Mouse (Mus musculus): Measurements from ENCODE around the gene Rho. TPM values are rescaled to one million over a fixed set of nuclear protein-coding genes. Genes with fewer than 3 reads are reported as not detected.

Rho gene
- total RNA-seq, 2 experiments from 2014 or later = not detected

- no peak for ATAC-seq (replicated peaks; ENCODE audit: poor library complexity, severe bottlenecking)
These were observed 40.7 kb downstream of the Rho start for GRCm38 (mm10) chr6:115972083-115972764.

DNA sequence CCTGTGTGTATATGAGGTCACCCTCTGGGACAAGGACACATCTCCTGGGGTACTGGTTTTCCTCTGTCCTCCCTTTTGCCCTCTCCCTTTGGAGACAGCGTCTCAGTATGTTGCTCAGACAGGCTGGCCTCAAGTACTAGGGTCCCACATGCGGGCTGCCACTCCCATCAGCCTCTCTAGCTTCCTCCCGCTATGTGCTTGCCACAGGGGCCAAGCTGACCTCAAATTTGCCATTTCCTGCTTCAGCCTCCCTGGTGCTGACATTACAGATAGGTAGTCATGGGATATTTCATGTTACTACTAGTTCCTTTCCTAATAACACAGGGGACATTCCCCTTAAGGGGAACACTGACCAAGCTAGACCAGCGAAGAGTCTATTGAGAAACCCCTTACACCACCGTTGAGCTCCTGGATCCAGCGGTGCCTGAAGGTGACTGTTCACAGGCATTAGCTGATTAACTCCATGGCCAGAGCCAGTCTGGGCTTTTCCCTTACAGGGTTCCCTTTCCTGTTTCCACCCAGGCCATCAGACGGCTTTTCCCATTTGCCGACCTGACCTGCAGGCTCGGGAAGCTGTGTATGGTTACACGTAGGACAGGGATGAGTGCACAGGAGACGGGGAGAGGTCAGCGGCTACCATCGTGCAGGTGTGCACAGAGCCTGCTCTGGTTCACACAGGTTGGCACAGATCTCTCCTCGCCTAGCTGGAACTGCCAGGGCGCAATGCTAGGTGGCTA is 41.8 kb downstream of the Rho start:
- ATAC-seq (replicated peaks; ENCODE audit: poor library complexity, severe bottlenecking) = peak; percentile 56

DNA sequence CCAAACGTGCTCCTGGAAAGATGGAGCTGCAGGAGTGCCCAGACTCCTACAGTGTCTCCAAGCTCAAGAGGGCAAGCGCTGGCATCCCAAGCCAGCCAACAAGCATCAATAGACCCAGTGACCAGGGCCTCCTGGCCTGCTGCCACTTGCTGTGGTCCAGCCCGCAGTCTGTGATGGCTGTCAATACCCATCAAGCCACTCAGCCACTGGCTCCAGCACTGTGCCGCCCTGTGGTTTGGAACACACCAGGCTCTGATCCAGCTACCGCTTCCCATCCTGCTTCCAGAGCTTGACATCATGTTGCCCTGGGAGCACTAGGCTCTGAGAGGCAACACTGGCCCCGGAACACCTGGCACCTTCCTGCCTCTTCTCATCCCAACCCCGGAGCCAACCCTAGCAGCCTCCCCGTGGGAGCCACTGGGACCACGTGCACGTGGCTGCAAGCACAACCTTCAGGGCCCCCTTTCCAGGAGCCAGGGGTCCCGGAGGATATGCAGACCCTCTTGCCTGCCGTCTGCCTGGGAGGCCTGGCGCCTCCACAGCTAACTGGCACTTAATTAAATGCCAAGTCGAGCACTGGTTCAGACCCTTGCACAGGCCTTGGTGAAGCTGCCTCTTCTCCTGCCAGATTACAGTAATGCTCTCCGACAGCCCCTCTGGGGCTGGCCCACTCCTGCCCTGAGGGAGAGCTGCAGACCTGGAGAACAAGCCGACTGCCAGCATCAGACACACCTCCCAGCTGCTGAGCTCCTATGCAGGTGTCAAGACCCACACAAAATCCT is 42.5 kb downstream of the Rho start:
- ATAC-seq (replicated peaks; ENCODE audit: poor library complexity, severe bottlenecking) = no peak

DNA sequence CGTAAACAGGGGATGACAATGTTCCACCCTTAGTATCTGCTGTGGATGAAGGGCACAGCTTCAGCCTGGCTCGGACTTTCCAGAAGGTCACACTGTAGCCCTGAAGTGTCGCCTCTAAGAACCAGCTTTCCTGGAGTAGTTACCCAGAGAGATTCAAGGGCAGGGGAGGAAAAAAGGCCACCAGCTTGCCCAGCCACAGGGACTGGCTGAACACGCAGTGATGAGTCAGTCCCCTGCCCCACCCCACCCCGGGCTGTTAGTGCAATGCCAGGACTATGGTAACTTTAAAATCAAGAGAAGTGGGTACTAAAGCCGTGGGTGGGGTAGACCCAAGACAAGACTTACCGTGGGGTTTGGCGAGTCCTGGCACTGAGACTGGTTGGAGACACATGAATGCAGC is 44.1 kb downstream of the Rho start:
- no peak for ATAC-seq (replicated peaks; ENCODE audit: poor library complexity, severe bottlenecking)

DNA sequence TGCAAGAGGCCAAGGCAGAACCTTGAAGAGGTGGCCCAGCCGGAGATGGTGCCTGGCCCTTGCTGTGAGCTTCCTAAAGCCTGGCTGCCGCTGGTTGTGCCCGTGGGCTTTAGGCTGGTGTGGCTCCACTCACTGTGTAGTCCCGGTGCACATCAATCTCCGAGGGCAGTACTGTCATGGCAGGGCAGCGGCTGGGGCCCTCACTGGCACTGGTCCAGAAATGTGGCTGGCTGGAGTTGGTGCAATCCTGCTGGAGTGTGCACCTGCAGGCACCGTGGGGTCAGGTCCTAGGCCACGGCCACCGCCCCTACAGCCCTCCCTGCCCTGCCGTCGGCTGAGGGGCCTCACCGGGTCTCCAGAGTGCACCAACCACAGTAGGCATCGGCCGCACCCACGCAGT is 46.3 kb downstream of the Rho start:
- no peak for ATAC-seq (replicated peaks; ENCODE audit: poor library complexity, severe bottlenecking)

DNA sequence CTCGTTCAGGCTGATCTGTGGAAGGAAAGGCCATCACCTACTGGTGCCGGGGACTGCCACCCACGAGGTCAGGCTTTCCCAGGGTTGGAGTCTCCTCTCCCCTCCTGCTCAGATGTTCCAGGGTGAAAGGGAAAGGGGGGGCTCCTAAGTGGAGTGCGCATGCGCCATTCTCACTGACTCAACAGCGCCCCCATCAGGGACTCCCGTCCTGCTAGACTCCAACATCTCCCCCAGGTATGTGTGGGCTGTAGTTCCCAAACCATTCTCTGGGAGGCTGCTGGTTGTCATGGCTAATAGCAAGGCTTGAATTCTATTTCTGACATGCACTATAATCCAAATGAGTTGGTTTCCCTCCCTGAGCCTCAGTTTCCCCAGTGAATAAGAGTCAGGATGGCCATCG is 47.0 kb downstream of the Rho start:
- no peak for ATAC-seq (replicated peaks; ENCODE audit: poor library complexity, severe bottlenecking)

- no peak for ATAC-seq (replicated peaks; ENCODE audit: poor library complexity, severe bottlenecking)
These were observed 51.3 kb downstream of the Rho start for GRCm38 (mm10) chr6:115982889-115983288.

GRCm38 (mm10) chr6:115983306-115984038 is 51.9 kb downstream of the Rho start:
- ATAC-seq (replicated peaks; ENCODE audit: poor library complexity, severe bottlenecking) = no peak

DNA sequence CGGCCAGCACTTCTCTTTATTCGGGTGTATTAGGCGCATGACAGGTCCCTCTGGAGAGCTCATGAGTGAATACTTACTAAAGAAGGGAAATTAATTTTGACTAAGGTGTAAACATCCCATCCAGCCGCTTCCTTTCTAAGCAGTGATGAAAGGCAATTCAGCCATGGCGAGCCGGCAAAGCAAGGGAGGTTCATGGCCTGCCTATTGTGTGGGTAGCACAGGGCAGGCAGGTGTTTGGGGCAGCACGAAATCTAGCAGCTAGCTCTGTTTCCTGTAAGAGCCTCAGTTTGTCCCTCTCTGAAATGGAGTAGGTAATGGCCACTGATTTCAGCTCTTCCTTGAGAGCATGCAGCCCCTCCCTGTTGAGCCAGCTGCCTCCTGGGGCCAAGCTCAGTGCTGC is 53.0 kb downstream of the Rho start:
- no peak for ATAC-seq (replicated peaks; ENCODE audit: poor library complexity, severe bottlenecking)

DNA sequence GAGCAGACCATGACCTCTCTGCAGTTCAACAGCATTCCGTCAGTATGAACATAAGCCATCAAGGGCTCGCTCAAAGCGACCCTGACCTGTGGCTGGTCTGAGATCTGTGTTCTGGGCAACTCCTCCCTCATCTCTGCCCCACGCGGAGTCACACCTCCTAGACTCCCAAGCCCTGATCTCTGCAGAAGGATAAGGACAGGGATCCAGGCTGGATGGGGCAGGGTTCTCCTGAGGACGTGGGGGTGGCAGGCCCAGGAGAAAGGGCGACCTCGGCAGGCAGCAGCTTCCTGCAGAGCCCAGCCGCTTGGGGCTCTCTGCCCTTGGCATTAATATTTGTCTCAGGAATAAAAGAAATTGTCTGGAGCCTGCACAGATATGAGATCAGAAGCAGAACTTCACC is 54.1 kb downstream of the Rho start:
- no peak for ATAC-seq (replicated peaks; ENCODE audit: poor library complexity, severe bottlenecking)

GRCm38 (mm10) chr6:115986472-115987095 is 55.0 kb downstream of the Rho start:
- no peak for ATAC-seq (replicated peaks; ENCODE audit: poor library complexity, severe bottlenecking)

DNA sequence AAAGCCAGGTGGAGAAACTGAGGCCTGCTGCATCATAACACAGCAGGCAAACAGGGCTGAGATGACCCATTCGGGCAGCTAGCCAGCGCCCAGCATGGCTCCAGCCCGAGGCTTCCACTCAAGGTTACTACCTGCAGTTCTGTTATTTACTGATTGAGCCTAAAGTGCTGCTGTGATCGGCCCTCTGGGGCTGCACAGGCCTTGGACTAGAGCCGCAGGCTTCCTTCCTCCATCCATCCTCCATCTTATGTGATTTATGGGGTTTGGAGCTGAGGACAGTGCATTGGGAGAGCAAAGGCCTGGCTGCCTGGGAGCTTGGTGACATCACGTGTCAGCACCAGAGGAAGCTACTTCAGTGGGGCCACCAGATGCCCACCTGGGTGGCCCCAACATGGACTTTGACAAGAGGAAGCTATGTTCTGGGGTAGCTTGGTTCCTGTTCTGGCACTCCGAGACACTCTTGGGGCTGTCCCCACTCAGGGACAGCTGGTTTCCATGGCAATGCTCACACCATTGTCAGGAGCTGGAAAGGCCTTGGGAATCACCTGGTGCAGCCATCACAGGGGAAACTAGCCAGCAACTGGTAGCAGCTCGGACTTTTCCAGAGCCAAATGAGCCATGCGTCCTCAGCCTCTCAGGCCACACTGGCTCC is 55.7 kb downstream of the Rho start:
- ATAC-seq (replicated peaks; ENCODE audit: poor library complexity, severe bottlenecking) = peak; percentile 45

- ATAC-seq (replicated peaks; ENCODE audit: poor library complexity, severe bottlenecking) = no peak
These were observed 57.5 kb downstream of the Rho start for GRCm38 (mm10) chr6:115989032-115989431.

DNA sequence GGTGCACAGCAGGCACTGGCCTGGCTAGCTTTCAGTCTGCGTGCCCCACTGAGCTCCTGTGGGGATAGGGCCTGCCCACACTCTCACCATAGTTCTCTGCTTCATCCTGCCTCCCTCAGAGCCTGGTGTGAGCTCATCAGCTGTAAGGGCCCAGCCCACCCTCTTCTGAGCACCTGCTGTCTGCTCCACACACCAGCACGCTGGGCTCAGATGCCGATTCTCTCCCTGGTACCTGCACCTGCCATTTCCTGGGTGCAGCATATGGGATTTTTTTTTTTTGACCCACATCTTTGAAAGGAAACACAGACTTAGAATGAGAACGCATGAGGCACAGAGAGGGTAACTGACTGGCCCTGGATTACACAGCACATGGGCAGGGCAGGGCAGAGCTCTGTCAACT is 58.1 kb downstream of the Rho start:
- ATAC-seq (replicated peaks; ENCODE audit: poor library complexity, severe bottlenecking) = no peak

Other genes starting within 250 kb of the Rho start
- gene Tmem40, start 169.3 kb upstream of the Rho start, total RNA-seq (2014; fragmentation: Nextera tagmentation) = 11.4 and 12.3 TPM in 2 replicates
- gene Tmem40, start 169.3 kb upstream of the Rho start, total RNA-seq (2017) = 17.4 and 25.3 TPM in 2 replicates
- gene Cand2, start 157.2 kb upstream of the Rho start, total RNA-seq (2014; fragmentation: Nextera tagmentation) = 2.2 and 2.9 TPM in 2 replicates
- 0.95 and 1.2 TPM in 2 replicates for gene Cand2, start 157.2 kb upstream of the Rho start, total RNA-seq (2017)
- gene Rpl32, start 123.0 kb upstream of the Rho start, total RNA-seq (2014; fragmentation: Nextera tagmentation) = 4,964 and 5,314 TPM in 2 replicates
- 4,316 and 4,490 TPM in 2 replicates for gene Rpl32, start 123.0 kb upstream of the Rho start, total RNA-seq (2017)
- gene Efcab12, start 93.3 kb upstream of the Rho start, total RNA-seq (2014; fragmentation: Nextera tagmentation) = not detected in 2 replicates
- 0.21 and 0.26 TPM in 2 replicates for gene Efcab12, start 93.3 kb upstream of the Rho start, total RNA-seq (2017)
- 25.2 and 31.1 TPM in 2 replicates for gene Mbd4, start 78.4 kb upstream of the Rho start, total RNA-seq (2014; fragmentation: Nextera tagmentation)
- gene Mbd4, start 78.4 kb upstream of the Rho start, total RNA-seq (2017) = 16.5 and 22.9 TPM in 2 replicates
- gene Ift122, start 78.3 kb upstream of the Rho start, total RNA-seq (2014; fragmentation: Nextera tagmentation) = 4.0 and 7.1 TPM in 2 replicates
- 4.6 and 5.7 TPM in 2 replicates for gene Ift122, start 78.3 kb upstream of the Rho start, total RNA-seq (2017)
- gene H1foo, start 13.2 kb downstream of the Rho start, total RNA-seq (2014; fragmentation: Nextera tagmentation) = not detected in 2 replicates
- gene H1foo, start 13.2 kb downstream of the Rho start, total RNA-seq (2017) = not detected in 2 replicates
- gene Plxnd1, start 63.3 kb downstream of the Rho start, total RNA-seq (2014; fragmentation: Nextera tagmentation) = 29.1 and 38.2 TPM in 2 replicates
- gene Plxnd1, start 63.3 kb downstream of the Rho start, total RNA-seq (2017) = 43.3 and 46.6 TPM in 2 replicates